Comparison of ENCODE assay signal across 8 mouse cellular contexts in genomic region chr15:80798367-80799073, GRCm38 (mm10).
A peak's percentile ranks its signal among the peaks of the same experiment; 100 is the strongest.
DNase-seq lines count a peak whose midpoint lies in the region; ATAC-seq lines count a peak whose summit lies in the region.

No protein-coding gene starts in this region.

- peak; percentile 98 for DNase-seq in adipocyte (ENCODE audit: low spot score)
- peak; percentile 99 for DNase-seq in embryo, embryonic 10 days (ENCODE audit: low spot score)
- peak; percentile 78 for DNase-seq in gastrocnemius, postnatal 10 days
- DNase-seq in induced T-regulatory cell, adult 2 months (ENCODE audit: low read depth), result peak; percentile 99
- DNase-seq in left cerebral cortex, adult 9 months (ENCODE audit: low spot score in 2 of 2), result peak; percentile 90 to 97
- peak; percentile 84 for DNase-seq in right cerebral cortex, postnatal 14 days
- DNase-seq in urinary bladder, postnatal 36 days (ENCODE audit: low spot score in 2 of 2), result peak; percentile 77 to 84

- ATAC-seq in megakaryocyte progenitor cell, adult 5-6 weeks (replicated peaks; ENCODE audit: poor library complexity), result peak; percentile 80

Comparison
In these comparisons a context has a peak if more than half of its experiments do, and no peak if none do; other contexts are left out.
1. Peak in every context shown above with its lines: DNase-seq and ATAC-seq.